Mouse (Mus musculus) lung, postnatal 0 days (tissue): ENCODE results near the gene Kctd19.

Source experiments
- CTCF ChIP-seq: IDR thresholded peaks from 2 replicates; pipeline ENCODE4 v1.5.1; 2016; ENCODE audit warnings: antibody characterized with exemption, mild to moderate bottlenecking
- EP300 ChIP-seq: IDR thresholded peaks from 2 replicates; pipeline ENCODE4 v1.6.1; 2016; ENCODE audit warnings: antibody characterized with exemption, mild to moderate bottlenecking, control low read depth

DNA sequence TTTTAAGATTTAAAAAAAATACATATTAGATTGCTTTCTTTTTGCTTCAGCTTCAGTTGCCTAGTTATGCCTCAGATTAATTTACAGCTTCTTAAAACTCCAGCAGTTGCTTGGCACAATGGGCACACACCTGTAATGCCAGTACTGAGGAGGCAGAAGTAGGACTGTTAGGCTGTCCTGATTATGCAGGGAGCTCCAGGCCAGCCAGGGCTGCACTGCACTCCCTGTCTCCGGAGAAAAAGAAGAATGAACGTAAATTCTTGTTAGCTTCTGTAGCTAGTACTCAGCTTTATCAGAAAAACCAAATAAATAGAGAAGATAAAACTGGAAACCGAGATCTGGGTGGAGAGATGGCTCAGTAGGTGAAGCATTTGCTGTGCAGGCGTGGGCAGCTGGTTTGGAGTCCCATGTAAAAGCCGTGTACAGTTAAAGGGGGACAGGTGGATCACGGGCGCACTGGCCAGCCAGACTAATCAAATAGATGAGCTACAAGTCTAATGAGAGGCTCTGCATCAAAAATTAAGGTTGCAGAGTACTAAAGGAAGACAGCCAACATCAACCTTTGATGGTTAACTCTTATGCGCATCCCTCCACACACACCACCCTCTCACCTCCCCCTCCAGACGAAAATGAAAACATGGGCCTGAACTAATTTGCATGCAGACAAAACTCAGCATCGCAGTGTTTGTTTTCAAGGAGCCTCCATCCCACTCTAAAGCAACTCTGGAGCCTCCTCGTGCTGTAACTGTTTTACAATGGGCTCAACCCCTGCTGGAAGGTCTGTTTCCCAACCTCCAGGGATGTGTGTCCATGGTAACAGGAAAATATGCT lies 32.2 kb upstream of the Kctd19 start:
- TF ChIP-seq CTCF (no peak), EP300 (no peak)
